Comparison of ENCODE assay signal across 9 mouse cellular contexts in the genomic region with DNA sequence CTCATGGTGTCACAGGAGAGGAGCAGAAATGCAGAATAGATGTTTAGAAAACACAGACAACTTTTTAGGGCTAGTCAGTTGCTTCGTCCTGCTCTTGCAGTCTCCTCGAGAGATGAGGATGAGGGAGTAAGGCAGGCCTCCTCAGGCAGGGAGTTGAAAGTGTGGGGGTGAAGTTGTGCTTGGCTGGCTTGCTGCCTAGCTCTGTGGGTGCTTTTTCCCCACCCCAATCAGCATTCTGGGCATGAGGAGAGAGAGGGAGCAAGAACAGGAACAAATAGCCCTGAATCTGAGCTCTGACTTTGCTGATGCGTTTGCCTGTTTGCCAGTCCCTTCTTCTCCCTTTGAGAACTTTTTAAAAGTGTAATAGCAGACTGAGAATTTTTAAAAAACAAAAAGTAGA. TPM values are rescaled to one million over a fixed set of nuclear protein-coding genes. Genes with fewer than 3 reads are reported as not detected.
A peak's percentile ranks its signal among the peaks of the same experiment; 100 is the strongest.
DNase-seq lines count a peak whose midpoint lies in the region; ATAC-seq and TF ChIP-seq lines count a peak whose summit lies in the region.
"Had no signal": no experiment of that assay in that cellular context is flagged by ENCODE, and none has a peak within 500 bp of the region (broad histone marks: within the 10 kb centered on the region; RNA-seq: fewer than 3 reads in every experiment).

No protein-coding gene starts in this region.

- H3K27me3 ChIP-seq in heart, embryonic 10.5 days (ENCODE audit: insufficient read depth, poor library complexity, severe bottlenecking): no peaks in the 10 kb centered on the region
- no peaks in the 10 kb centered on the region for H3K27me3 ChIP-seq in MEL (ENCODE audit: control insufficient read depth in 1 of 2, insufficient read depth in 2 of 2, low read length in 2 of 2)
- H3K27me3 ChIP-seq: limb, embryonic 12.5 days had no signal

- peak; percentile 96 for ATAC-seq in frontal cortex, adult (ENCODE audit: low TSS enrichment)

- H3K36me3 ChIP-seq in heart, embryonic 10.5 days: no peaks in the 10 kb centered on the region
- H3K36me3 ChIP-seq in MEL (ENCODE audit: control insufficient read depth in 1 of 2, insufficient read depth in 2 of 2, low read length in 2 of 2): peaks cover 0 to 27% of the 10 kb centered on the region in 2 experiments; a peak in 2 of 4 replicates
- H3K36me3 ChIP-seq: limb, embryonic 12.5 days had no signal

- TF ChIP-seq POLR2A in MEL (IDR thresholded peaks at IDR 0.05; ENCODE audit: control insufficient read depth in 1 of 2, insufficient read depth in 1 of 2, low read depth in 1 of 2, low read length in 2 of 2, poor library complexity in 1 of 2): no peak

- H3K4me1 ChIP-seq in heart, embryonic 10.5 days: peaks cover 58% of the 10 kb centered on the region
- peaks cover 12 to 18% of the 10 kb centered on the region in 2 experiments for H3K4me1 ChIP-seq in MEL (ENCODE audit: control insufficient read depth in 1 of 2, insufficient read depth in 2 of 2, low read length in 2 of 2)

- DNase-seq in heart, adult 11 months: peak; percentile 92
- DNase-seq in heart, embryonic 10.5 days (ENCODE audit: low spot score): no peak
- peak; percentile 56 for DNase-seq in MEL (ENCODE audit: low read depth, low spot score)
- DNase-seq in layer of hippocampus, adult 9-11 months: peak; percentile 72
- DNase-seq in right cerebral cortex, postnatal 36 days (ENCODE audit: low spot score in 2 of 2): peak; percentile 53 to 64
- no peak for DNase-seq in thymus, postnatal 4 days
- DNase-seq in embryo, embryonic 10 days (ENCODE audit: low spot score): no peak

- no peak overlapping the region for H3K4me3 ChIP-seq in heart, embryonic 10.5 days
- no peak overlapping the region for H3K4me3 ChIP-seq in MEL (ENCODE audit: control insufficient read depth in 1 of 2, insufficient read depth in 1 of 2, low read depth in 2 of 2, low read length in 2 of 2)
- H3K4me3 ChIP-seq: limb, embryonic 12.5 days had no signal

- no peak overlapping the region for H3K9ac ChIP-seq in MEL (ENCODE audit: control insufficient read depth, low read depth, low read length, poor library complexity, severe bottlenecking)
- H3K9ac ChIP-seq: limb, embryonic 12.5 days had no signal

- WGBS in heart, embryonic 10.5 days: 72% methylated on average over 3 of the region's 3 CpGs

- no peak for TF ChIP-seq CTCF in MEL (IDR thresholded peaks at IDR 0.05 in 2 of 3, conservative IDR thresholded peaks at IDR 0.05 in 1 of 3; ENCODE audit: control insufficient read depth in 1 of 3, insufficient read depth in 1 of 3, low read depth in 2 of 3, low read length in 3 of 3, poor library complexity in 1 of 3, severe bottlenecking in 1 of 3)

- H3K79me2 ChIP-seq in MEL (ENCODE audit: control insufficient read depth, insufficient read depth, low read length, poor library complexity): peaks cover 56% of the 10 kb centered on the region

- no peaks in the 10 kb centered on the region for H3K9me3 ChIP-seq in heart, embryonic 10.5 days
- no peaks in the 10 kb centered on the region for H3K9me3 ChIP-seq in MEL (replicated peaks; ENCODE audit: insufficient read depth, low read length)
- H3K9me3 ChIP-seq: limb, embryonic 12.5 days had no signal

- no peak overlapping the region for H3K27ac ChIP-seq in heart, embryonic 10.5 days
- no peak overlapping the region for H3K27ac ChIP-seq in MEL (ENCODE audit: control insufficient read depth, low read depth, low read length)
- H3K27ac ChIP-seq: limb, embryonic 12.5 days had no signal

- no peak for TF ChIP-seq RAD21 in MEL (IDR thresholded peaks at IDR 0.05; ENCODE audit: low read depth, low read length)

- no peak for TF ChIP-seq EP300 in MEL (IDR thresholded peaks at IDR 0.05; ENCODE audit: low read depth in 1 of 2, low read length in 2 of 2)

TF ChIP-seq in MEL, 35 proteins besides CTCF, POLR2A, EP300 and RAD21:
- TF ChIP-seq ZNF384 (IDR thresholded peaks at IDR 0.05; ENCODE audit: low read depth, low read length) (no peak), CHD1 (IDR thresholded peaks at IDR 0.05; ENCODE audit: low read depth, low read length) (no peak), TCF12 (IDR thresholded peaks at IDR 0.05; ENCODE audit: low read depth, low read length) (no peak), RCOR1 (IDR thresholded peaks at IDR 0.05; ENCODE audit: low read depth, low read length) (no peak), GATA1 (IDR thresholded peaks at IDR 0.05; ENCODE audit: low read depth, low read length) (no peak), MEF2A (IDR thresholded peaks at IDR 0.05; ENCODE audit: extremely low read depth, insufficient replicate concordance, low read depth, low read length, poor library complexity, severe bottlenecking) (no peak), ZMIZ1 (IDR thresholded peaks at IDR 0.05; ENCODE audit: low read depth, low read length) (no peak), JUND (IDR thresholded peaks at IDR 0.05; ENCODE audit: low read depth, low read length) (no peak), BHLHE40 (IDR thresholded peaks at IDR 0.05; ENCODE audit: borderline replicate concordance, low read depth, low read length) (no peak), MYB (IDR thresholded peaks at IDR 0.05; ENCODE audit: low read depth, low read length) (no peak), GABPA (IDR thresholded peaks at IDR 0.05; ENCODE audit: low read depth, low read length) (no peak)
TF ChIP-seq in MEL: peak in this region for 0.

RNA-seq across cellular contexts. Expression of gene Reps1, which starts 14.5 kb away (rescaled TPM):
- 10.2 and 10.6 TPM in 2 replicates for polyA plus RNA-seq in heart, embryonic 10.5 days (2016; fragmentation: Nextera tagmentation; extraction: Ambion mirVana)
- total RNA-seq in MEL (2012; rRNA removed): 40.0 and 41.2 TPM in 2 replicates
- 10 to 100 TPM in 1 of 2 experiments, not detected in 1; 80.3 TPM for polyA plus RNA-seq in MEL (2012; ENCODE audit: insufficient read depth in 1 of 2, insufficient read length in 2 of 2, low read depth in 1 of 2, low replicate concordance in 2 of 2, missing spikeins in 1 of 2)

RNA-seq across cellular contexts. Expression of gene Abracl, which starts 47.1 kb away (rescaled TPM):
- polyA plus RNA-seq in heart, embryonic 10.5 days (2016; fragmentation: Nextera tagmentation; extraction: Ambion mirVana): 190 and 216 TPM in 2 replicates
- total RNA-seq in MEL (2012; rRNA removed): 97.6 and 100 TPM in 2 replicates
- polyA plus RNA-seq in MEL (2012; ENCODE audit: insufficient read depth in 1 of 2, insufficient read length in 2 of 2, low read depth in 1 of 2, low replicate concordance in 2 of 2, missing spikeins in 1 of 2): 100 to 1,000 TPM in 1 of 2 experiments, not detected in 1; 110 TPM

Comparison
In these comparisons a context has a peak if more than half of its experiments do, and no peak if none do; other contexts are left out.
1. DNase-seq: peak in heart, adult 11 months (single experiment), MEL (single experiment), layer of hippocampus, adult 9-11 months (single experiment) and right cerebral cortex, postnatal 36 days (2 of 2); none in heart, embryonic 10.5 days (single experiment), thymus, postnatal 4 days (single experiment) and embryo, embryonic 10 days (single experiment).